Mouse (Mus musculus): ENCODE measurements around the gene Ankrd35. TPM values are rescaled to one million over a fixed set of nuclear protein-coding genes. Genes with fewer than 3 reads are reported as not detected.
A peak's percentile ranks its signal among the peaks of the same experiment; 100 is the strongest.
"Not testable (repeated sequence)": the region's sequence is repeated elsewhere in the genome, so short reads cannot be mapped to it uniquely, and the experiment has no call there.

The Ankrd35 gene
- polyA plus RNA-seq, 1 experiment = not detected

- H3K27ac ChIP-seq (replicated peaks; ENCODE audit: low read depth, low read length) = no peak overlapping the region
- H3K4me3 ChIP-seq (ENCODE audit: insufficient read depth, low read depth, low read length) = peak overlapping the region; percentile 39
- H3K4me1 ChIP-seq (ENCODE audit: control insufficient read depth, insufficient read depth, insufficient read length, low read length) = no peaks in the 10 kb centered on the region
Measured at GRCm38 (mm10) chr3:96663432-96664239, 6.3 kb upstream of the Ankrd35 start.

- not testable (repeated sequence) for H3K4me1 ChIP-seq (ENCODE audit: control insufficient read depth, insufficient read depth, insufficient read length, low read length); H3K27ac ChIP-seq (replicated peaks; ENCODE audit: low read depth, low read length); H3K4me3 ChIP-seq (ENCODE audit: insufficient read depth, low read depth, low read length)
Measured at GRCm38 (mm10) chr3:96665732-96666363, 4.1 kb upstream of the Ankrd35 start.

- Histone ChIP-seq H3K27ac (replicated peaks; ENCODE audit: low read depth, low read length) (no peak overlapping the region), H3K4me3 (ENCODE audit: insufficient read depth, low read depth, low read length) (no peak overlapping the region), H3K4me1 (ENCODE audit: control insufficient read depth, insufficient read depth, insufficient read length, low read length) (peaks cover 2% of the 10 kb centered on the region; the same call in 1 of the 2 replicates)
Measured at GRCm38 (mm10) chr3:96666916-96667315, 3.0 kb upstream of the Ankrd35 start.

- Histone ChIP-seq H3K27ac (replicated peaks; ENCODE audit: low read depth, low read length) (no peak overlapping the region), H3K4me3 (ENCODE audit: insufficient read depth, low read depth, low read length) (no peak overlapping the region), H3K4me1 (ENCODE audit: control insufficient read depth, insufficient read depth, insufficient read length, low read length) (peaks cover 2% of the 10 kb centered on the region; the same call in 1 of the 2 replicates)
Measured at GRCm38 (mm10) chr3:96667316-96667715, 2.6 kb upstream of the Ankrd35 start.

GRCm38 (mm10) chr3:96668424-96669067 is 1.4 kb upstream of the Ankrd35 start:
- Histone ChIP-seq H3K4me3 (ENCODE audit: insufficient read depth, low read depth, low read length) (no peak overlapping the region), H3K27ac (replicated peaks; ENCODE audit: low read depth, low read length) (no peak overlapping the region), H3K4me1 (ENCODE audit: control insufficient read depth, insufficient read depth, insufficient read length, low read length) (peaks cover 2% of the 10 kb centered on the region; the same call in 1 of the 2 replicates)

GRCm38 (mm10) chr3:96671519-96671918 is 1.6 kb downstream of the Ankrd35 start:
- Histone ChIP-seq H3K27ac (replicated peaks; ENCODE audit: low read depth, low read length) (no peak overlapping the region), H3K4me3 (ENCODE audit: insufficient read depth, low read depth, low read length) (no peak overlapping the region), H3K4me1 (ENCODE audit: control insufficient read depth, insufficient read depth, insufficient read length, low read length) (peaks cover 2% of the 10 kb centered on the region; the same call in 1 of the 2 replicates)

GRCm38 (mm10) chr3:96673514-96673913 is 3.6 kb downstream of the Ankrd35 start:
- Histone ChIP-seq H3K27ac (replicated peaks; ENCODE audit: low read depth, low read length) (no peak overlapping the region), H3K4me3 (ENCODE audit: insufficient read depth, low read depth, low read length) (no peak overlapping the region), H3K4me1 (ENCODE audit: control insufficient read depth, insufficient read depth, insufficient read length, low read length) (peaks cover 2% of the 10 kb centered on the region; the same call in 1 of the 2 replicates)

- no peak overlapping the region for H3K4me3 ChIP-seq (ENCODE audit: insufficient read depth, low read depth, low read length)
- peaks cover 2% of the 10 kb centered on the region; the same call in 1 of the 2 replicates for H3K4me1 ChIP-seq (ENCODE audit: control insufficient read depth, insufficient read depth, insufficient read length, low read length)
- no peak overlapping the region for H3K27ac ChIP-seq (replicated peaks; ENCODE audit: low read depth, low read length)
Measured at GRCm38 (mm10) chr3:96674442-96674841, 4.5 kb downstream of the Ankrd35 start.

- no peak overlapping the region for H3K27ac ChIP-seq (replicated peaks; ENCODE audit: low read depth, low read length)
- no peak overlapping the region for H3K4me3 ChIP-seq (ENCODE audit: insufficient read depth, low read depth, low read length)
- no peaks in the 10 kb centered on the region for H3K4me1 ChIP-seq (ENCODE audit: control insufficient read depth, insufficient read depth, insufficient read length, low read length)
Measured at GRCm38 (mm10) chr3:96675171-96675570, 5.2 kb downstream of the Ankrd35 start.

GRCm38 (mm10) chr3:96675690-96676089 is 5.8 kb downstream of the Ankrd35 start:
- Histone ChIP-seq H3K4me3 (ENCODE audit: insufficient read depth, low read depth, low read length) (no peak overlapping the region), H3K27ac (replicated peaks; ENCODE audit: low read depth, low read length) (no peak overlapping the region), H3K4me1 (ENCODE audit: control insufficient read depth, insufficient read depth, insufficient read length, low read length) (no peaks in the 10 kb centered on the region)

- Histone ChIP-seq H3K27ac (replicated peaks; ENCODE audit: low read depth, low read length) (no peak overlapping the region), H3K4me1 (ENCODE audit: control insufficient read depth, insufficient read depth, insufficient read length, low read length) (no peaks in the 10 kb centered on the region), H3K4me3 (ENCODE audit: insufficient read depth, low read depth, low read length) (no peak overlapping the region)
Measured at GRCm38 (mm10) chr3:96678456-96678855, 8.5 kb downstream of the Ankrd35 start.

- Histone ChIP-seq H3K4me3 (ENCODE audit: insufficient read depth, low read depth, low read length) (no peak overlapping the region), H3K4me1 (ENCODE audit: control insufficient read depth, insufficient read depth, insufficient read length, low read length) (no peaks in the 10 kb centered on the region), H3K27ac (replicated peaks; ENCODE audit: low read depth, low read length) (no peak overlapping the region)
Measured at GRCm38 (mm10) chr3:96679159-96679674, 9.3 kb downstream of the Ankrd35 start.

- H3K27ac ChIP-seq (replicated peaks; ENCODE audit: low read depth, low read length) = no peak overlapping the region
- no peaks in the 10 kb centered on the region for H3K4me1 ChIP-seq (ENCODE audit: control insufficient read depth, insufficient read depth, insufficient read length, low read length)
- H3K4me3 ChIP-seq (ENCODE audit: insufficient read depth, low read depth, low read length) = no peak overlapping the region
Measured at GRCm38 (mm10) chr3:96680269-96680956, 10.5 kb downstream of the Ankrd35 start.

GRCm38 (mm10) chr3:96683496-96683895 is 13.6 kb downstream of the Ankrd35 start:
- H3K4me1 ChIP-seq (ENCODE audit: control insufficient read depth, insufficient read depth, insufficient read length, low read length) = no peaks in the 10 kb centered on the region
- no peak overlapping the region for H3K27ac ChIP-seq (replicated peaks; ENCODE audit: low read depth, low read length)
- H3K4me3 ChIP-seq (ENCODE audit: insufficient read depth, low read depth, low read length) = no peak overlapping the region
